Mouse (Mus musculus): ENCODE measurements at regions not wholly inside any gene's neighbourhood (a gene's known extent, or its start where the extent isn't known, plus 50 kb on each side); places are given as distances from the start of the nearest gene placed in this dataset.
"Not testable (repeated sequence)": the region's sequence is repeated elsewhere in the genome, so short reads cannot be mapped to it uniquely, and the experiment has no call there.

DNA sequence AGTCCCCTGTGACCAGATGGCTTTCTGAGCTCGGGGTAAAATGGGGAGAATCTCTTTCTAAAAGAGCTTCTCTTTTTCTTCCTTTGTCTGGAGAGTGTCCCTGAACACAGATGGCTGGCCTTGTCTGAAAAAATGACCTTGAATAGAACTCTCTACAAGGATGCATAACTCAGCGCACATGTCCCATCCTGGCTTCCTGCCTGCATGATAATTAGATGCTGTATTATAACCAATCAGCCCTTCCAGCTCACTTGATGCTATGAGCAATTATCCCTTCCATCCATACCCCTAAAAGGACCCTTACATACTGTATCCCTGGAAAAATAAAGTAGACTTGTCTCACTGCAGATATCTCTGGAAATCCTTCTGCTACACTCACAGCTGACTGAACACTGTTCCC is 199.7 kb upstream of the Slc7a11 start:
- no peak for DNase-seq (ENCODE audit: low read depth, low spot score)

- DNase-seq (ENCODE audit: low read depth, low spot score), result no peak
These were observed 196.5 kb upstream of the Slc7a11 start for GRCm38 (mm10) chr3:50639907-50640323.

DNA sequence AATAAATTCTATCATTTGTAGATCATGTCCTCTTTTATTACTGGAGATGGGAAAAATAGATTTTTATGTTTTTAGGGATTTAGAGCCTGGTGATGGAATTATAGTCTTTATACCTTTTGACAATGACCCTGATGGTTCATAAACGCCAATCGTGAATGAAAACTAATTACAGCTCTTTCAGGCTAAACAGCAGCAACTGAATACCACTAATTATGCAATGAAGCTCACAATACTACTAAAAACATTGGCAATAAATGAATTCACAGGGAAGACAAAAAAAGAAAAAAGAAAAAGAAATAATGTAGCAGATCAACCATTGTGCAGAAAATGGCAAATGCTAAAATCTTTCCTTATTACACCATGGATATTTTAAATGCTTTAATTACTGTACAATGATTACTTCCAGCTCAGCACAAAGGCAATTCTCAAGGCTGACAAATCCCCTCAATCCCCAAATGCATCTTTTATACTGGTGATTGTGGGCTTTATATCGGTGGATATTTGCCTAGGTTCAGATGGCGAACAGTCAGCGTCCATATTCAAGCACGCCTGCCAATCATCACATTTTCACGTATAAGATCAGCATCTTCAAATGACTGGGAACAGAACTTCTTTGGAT is 191.2 kb upstream of the Slc7a11 start:
- no peak for DNase-seq (ENCODE audit: low read depth, low spot score)

GRCm38 (mm10) chr3:50631286-50631685 is 187.9 kb upstream of the Slc7a11 start:
- DNase-seq (ENCODE audit: low read depth, low spot score), result no peak

GRCm38 (mm10) chr3:50628092-50628696 is 184.8 kb upstream of the Slc7a11 start:
- DNase-seq (ENCODE audit: low read depth, low spot score), result no peak

DNA sequence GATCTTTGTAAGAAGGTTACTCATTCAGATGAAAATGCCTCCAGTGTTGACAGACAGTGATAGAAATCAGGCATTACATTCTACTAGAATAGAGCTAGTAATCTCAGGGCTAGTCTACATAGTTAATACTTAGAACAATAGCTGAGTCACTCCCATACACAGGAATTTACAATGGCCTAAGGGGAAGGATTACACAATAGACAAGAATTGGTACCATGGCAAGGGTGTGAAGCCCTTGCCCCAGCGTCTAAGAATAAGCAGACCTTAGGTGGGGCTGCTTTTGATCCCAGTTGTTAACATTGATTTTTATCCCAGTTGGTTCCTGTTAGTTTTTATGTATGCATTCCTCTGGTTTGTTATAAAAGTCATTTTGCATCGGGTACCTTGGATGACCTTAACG is 177.8 kb upstream of the Slc7a11 start:
- not testable (repeated sequence) for DNase-seq (ENCODE audit: low read depth, low spot score)

GRCm38 (mm10) chr3:50619061-50619460 is 175.6 kb upstream of the Slc7a11 start:
- DNase-seq (ENCODE audit: low read depth, low spot score), result no peak

- DNase-seq (ENCODE audit: low read depth, low spot score), result no peak
These were observed 172.2 kb upstream of the Slc7a11 start for GRCm38 (mm10) chr3:50615384-50616285.

- no peak for DNase-seq (ENCODE audit: low read depth, low spot score)
These were observed 169.6 kb upstream of the Slc7a11 start for GRCm38 (mm10) chr3:50613011-50613410.

DNA sequence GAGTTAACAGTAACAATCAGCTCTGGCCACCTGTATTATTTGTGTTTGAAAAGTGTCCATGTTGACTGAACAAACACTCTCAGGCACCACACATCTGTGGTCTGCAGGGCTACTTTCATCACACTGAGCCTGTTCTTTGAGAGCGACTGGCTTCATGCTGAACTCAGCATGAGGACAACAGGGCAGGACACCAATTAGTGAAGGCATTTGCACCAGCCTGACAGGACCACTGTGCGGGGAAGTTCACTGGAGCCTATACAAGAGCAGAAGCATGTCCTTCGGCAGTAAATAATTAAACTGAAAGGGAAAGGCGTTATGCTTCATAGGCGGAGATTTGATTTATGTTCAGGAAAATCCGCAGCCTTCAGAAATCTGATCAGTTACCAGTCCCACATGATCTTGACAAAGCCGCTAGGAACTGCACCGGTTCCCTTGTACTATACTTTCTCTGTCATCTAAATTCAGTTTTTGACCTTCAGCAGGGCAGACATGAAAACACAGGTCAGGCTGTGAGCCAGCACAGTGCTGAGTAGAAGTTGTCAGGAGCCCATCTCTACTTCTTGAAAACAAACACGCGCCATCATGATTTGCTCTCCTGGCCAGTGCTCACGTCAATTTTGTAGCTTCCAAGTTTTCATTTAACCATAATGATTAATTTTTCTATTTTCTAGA is 166.1 kb upstream of the Slc7a11 start:
- peak; percentile 54 for DNase-seq (ENCODE audit: low read depth, low spot score)

- no peak for DNase-seq (ENCODE audit: low read depth, low spot score)
These were observed 164.3 kb upstream of the Slc7a11 start for GRCm38 (mm10) chr3:50607736-50608135.

- DNase-seq (ENCODE audit: low read depth, low spot score), result no peak
These were observed 163.6 kb upstream of the Slc7a11 start for GRCm38 (mm10) chr3:50606986-50607385.

DNA sequence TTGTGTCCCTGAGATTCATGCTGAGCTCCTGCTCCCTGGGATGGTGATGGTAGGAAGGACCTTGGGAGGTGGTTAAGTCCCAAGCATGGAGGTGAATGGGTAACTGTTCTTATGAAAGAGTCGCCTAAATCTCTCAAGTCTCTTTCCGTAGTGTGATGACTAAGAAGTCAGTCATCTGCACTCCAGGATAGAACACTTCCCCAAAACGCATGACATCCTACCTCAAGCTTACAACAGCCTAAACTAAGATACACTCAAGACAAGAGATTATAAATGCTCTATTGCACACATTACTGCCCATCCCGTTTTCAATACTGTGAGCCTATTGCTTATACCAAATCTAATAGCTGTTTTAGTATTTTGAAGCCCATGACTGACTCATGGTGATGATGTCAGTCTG is 162.3 kb upstream of the Slc7a11 start:
- no peak for DNase-seq (ENCODE audit: low read depth, low spot score)

DNA sequence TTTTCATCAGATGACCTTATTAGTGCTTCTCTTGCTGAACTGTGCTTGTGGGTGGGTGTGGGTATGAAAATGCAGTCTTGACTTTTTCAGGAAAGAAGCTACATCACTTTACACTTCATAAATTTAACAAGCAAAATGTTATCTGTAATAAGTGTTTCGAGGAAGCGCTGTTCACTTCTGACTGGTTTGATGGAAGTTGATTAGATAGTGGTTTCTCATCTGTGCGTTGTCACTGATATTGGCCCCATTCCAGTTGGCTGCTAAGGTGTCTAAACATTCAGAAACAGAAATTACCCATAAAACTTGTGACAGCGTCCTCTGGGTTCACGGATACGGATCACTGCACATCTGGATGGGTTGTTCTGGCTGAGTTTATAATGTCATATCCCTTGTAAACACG is 159.8 kb upstream of the Slc7a11 start:
- DNase-seq (ENCODE audit: low read depth, low spot score), result no peak

GRCm38 (mm10) chr3:50595732-50596131 is 152.3 kb upstream of the Slc7a11 start:
- no peak for DNase-seq (ENCODE audit: low read depth, low spot score)

DNA sequence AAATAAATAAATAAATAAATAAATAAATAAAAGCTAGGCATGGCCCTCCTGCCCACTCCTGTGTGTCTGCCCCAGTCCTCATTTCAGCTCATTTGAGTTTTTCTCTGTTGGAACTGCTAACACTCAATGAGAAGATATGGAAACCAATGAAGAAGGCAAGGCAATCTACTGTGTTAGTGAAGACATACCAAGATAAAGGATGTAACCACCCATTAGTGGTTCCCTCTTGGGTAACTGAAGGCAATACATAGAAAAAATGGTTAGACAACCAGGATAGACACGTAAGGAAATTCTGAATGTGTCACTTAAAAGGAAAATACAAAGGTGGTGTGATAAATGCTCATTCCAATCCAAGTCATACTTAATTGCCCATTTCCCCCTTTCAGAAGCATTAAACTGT is 140.9 kb upstream of the Slc7a11 start:
- DNase-seq (ENCODE audit: low read depth, low spot score), result no peak

DNA sequence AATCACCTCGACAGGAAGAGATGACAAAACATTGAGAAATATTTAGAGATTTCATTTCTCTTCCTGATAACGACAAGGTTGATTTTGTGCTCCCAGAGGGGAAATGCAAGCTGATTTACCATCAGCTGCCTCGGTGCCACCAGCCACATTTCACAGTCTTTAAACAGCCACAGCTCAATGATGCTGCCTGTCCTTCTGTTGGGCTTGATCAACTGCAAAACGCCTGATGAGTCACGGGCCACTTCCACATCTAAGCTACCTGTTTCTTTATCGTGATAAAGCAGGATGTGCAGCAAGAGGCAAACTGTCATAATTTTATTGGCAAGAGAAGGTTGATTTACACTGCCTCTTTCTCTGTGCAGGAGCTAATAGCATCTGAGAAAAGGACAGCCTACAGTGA is 140.1 kb upstream of the Slc7a11 start:
- no peak for DNase-seq (ENCODE audit: low read depth, low spot score)

DNA sequence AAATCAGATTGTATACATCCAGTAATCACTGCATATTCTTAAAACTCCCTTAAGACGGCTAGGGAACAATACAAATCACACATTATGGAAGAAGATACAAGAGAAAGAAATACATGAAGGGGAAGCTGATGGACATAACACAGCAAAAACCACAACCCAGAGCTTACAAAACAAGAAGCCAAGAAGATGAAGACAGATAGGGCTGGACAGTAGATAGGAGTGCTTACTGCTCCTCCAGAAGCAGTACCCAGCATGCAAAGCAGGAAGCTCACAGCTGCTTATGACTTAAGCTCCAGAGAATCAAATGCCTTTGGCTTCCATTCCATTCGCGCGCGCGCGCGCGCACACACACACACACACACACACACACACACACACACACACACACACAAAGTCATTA is 131.0 kb upstream of the Slc7a11 start:
- no peak for DNase-seq (ENCODE audit: low read depth, low spot score)

GRCm38 (mm10) chr3:50570027-50570426 is 126.6 kb upstream of the Slc7a11 start:
- no peak for DNase-seq (ENCODE audit: low read depth, low spot score)

DNA sequence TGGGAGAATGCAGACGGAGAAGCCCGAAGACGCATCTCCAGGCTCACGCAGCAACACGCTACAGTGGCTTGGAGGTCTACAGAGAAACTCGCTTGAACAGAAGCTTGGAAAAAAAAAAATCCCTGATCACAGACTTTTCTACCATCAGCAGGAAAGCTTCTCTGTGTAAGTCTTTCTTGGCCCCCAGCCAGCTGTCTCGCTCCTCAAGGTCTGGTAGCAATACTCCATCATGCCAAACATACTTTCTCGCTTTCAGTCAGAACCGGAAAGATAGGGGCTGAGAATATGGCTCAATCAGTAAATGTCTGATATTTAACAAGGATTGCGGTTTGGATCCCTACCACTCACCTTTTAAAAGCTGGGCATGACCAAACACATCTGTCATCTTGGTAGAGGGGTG is 126.2 kb upstream of the Slc7a11 start:
- DNase-seq (ENCODE audit: low read depth, low spot score), result no peak

DNA sequence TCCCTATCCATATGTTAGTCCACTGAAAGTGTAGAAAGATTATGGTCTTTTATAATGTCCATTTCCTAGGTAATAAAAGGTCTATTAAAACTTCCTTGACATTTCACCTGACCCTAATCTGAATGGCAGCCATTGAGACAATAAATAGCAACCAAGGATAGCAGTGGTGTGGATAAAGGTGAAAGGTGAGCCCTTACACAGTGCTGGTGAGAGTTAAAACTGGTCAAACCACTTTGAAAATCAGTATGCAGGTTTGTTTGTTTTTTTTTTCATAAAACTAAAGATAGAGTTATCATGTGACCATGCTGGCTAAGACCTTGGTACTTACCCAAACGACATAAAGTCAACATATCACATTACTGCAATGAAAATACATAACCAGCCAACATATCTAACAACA is 110.7 kb upstream of the Slc7a11 start:
- DNase-seq (ENCODE audit: low read depth, low spot score), result no peak

DNA sequence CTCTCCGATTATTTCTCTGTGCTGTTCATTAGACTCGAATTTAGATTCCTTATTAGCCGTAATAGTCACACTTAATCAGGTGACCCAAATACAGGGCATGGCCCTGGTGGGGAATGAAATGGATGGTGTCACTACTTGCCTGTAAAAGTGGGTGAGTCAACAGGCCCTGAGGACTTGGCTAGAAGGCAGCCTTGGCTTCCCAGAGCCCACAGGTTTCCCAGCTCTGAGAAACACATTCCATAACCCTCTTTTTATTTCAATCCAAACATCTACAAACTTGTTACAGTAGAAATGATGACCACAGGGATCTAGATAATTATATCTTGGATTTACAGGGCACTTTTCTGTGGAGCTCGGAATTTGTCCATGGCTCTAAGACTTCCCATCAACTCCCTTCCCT is 105.2 kb upstream of the Slc7a11 start:
- DNase-seq (ENCODE audit: low read depth, low spot score), result no peak
